Mouse (Mus musculus): Measurements from ENCODE around the gene Abracl.

- TF ChIP-seq CTCF (IDR thresholded peaks at IDR 0.05; ENCODE audit: control insufficient read depth, insufficient read depth, insufficient read length) (no peak), USF1 (IDR thresholded peaks at IDR 0.05; ENCODE audit: low read depth) (no peak), MYOG (IDR thresholded peaks at IDR 0.05; ENCODE audit: control insufficient read depth, extremely low read depth, insufficient read length) (no peak), MYOD1 (IDR thresholded peaks at IDR 0.05; ENCODE audit: control insufficient read depth, insufficient read length, low read depth) (no peak), MAX (IDR thresholded peaks at IDR 0.05) (no peak), CEBPB (IDR thresholded peaks at IDR 0.05; ENCODE audit: low read depth) (no peak)
These were observed 23.3 kb upstream of the Abracl start for GRCm38 (mm10) chr10:18046380-18046779.
